Mouse (Mus musculus): ENCODE data around the gene Dgkb. TPM values are rescaled to one million over a fixed set of nuclear protein-coding genes. Genes with fewer than 3 reads are reported as not detected.

Dgkb gene
- polyA plus RNA-seq, 1 experiment from 2014 or later, result 0.71 TPM

DNA sequence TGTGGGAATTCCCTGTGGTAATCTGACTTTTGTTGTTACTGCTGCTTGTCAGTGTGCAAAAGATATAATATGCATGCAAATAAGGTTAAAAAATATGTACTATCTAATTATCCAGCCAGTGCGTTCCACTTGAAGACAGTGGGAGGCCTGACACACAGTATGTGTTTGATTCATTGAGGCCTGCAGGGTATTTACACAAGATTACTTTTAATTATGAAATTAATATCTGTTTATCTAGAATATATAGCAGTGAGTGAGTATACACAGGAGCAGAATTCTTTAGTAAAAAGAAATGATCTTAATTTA is 618.6 kb downstream of the Dgkb start:
- Histone ChIP-seq H3K4me2 (no peak overlapping the region), H3K4me3 (ENCODE audit: low read depth, low read length) (no peak overlapping the region), H3K27me3 (ENCODE audit: control insufficient read depth, insufficient read depth, low read length) (no peaks in the 10 kb centered on the region), H3K27ac (ENCODE audit: low read depth, low read length) (no peak overlapping the region), H3K9ac (ENCODE audit: low read length) (no peak overlapping the region), H3K4me1 (ENCODE audit: control insufficient read depth, insufficient read depth, low read length) (no peaks in the 10 kb centered on the region), H3K36me3 (ENCODE audit: control insufficient read depth, insufficient read depth, low read length) (no peaks in the 10 kb centered on the region), H3K9me3 (ENCODE audit: control insufficient read depth, low read length) (no peaks in the 10 kb centered on the region)
- peak; percentile 33; the same call in 1 of the 2 replicates for ATAC-seq (ENCODE audit: low FRiP score)
- WGBS, result 33% methylated on average over 1 of the region's 1 CpGs
- no peak for DNase-seq (ENCODE audit: low spot score, missing footprints)

DNA sequence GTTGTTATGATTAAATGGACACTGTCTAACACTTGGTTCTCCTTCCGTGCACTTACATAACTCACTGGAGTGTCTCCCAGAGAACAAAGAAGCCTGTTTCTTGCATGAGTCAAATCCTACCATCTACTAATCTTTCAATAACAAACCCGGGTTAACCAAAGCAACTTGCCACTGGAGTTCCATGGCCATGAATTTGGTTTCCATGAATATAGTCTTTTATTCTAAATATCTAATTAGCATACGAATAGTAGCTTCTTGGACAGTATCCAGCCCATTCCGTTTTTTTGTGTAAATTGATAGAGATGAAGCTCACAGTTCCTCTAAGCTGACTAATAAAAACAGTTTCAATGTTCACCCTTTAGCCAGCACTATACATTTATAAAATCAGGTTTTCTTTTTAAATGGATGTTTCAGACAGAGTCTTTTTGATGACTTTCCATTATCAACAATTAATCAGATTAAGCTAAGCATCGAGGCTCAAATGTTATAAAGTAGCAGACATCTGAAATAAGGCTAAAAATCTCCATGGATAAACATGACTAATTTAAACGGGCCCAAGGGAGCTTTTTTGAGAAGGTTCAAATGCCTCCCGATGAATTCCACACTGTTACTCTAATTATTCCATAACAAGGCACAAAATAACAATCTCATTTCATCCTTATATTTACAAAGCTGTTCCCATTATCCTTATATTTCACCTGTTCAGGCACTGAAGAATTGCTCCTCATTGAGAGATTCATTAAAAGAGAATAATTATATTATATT is 633.0 kb downstream of the Dgkb start:
- Histone ChIP-seq H3K27me3 (ENCODE audit: control insufficient read depth, insufficient read depth, low read length) (no peaks in the 10 kb centered on the region), H3K36me3 (ENCODE audit: control insufficient read depth, insufficient read depth, low read length) (no peaks in the 10 kb centered on the region), H3K27ac (ENCODE audit: low read depth, low read length) (no peak overlapping the region), H3K4me3 (ENCODE audit: low read depth, low read length) (no peak overlapping the region), H3K9ac (ENCODE audit: low read length) (no peak overlapping the region), H3K4me1 (ENCODE audit: control insufficient read depth, insufficient read depth, low read length) (no peaks in the 10 kb centered on the region), H3K4me2 (no peak overlapping the region), H3K9me3 (ENCODE audit: control insufficient read depth, low read length) (no peaks in the 10 kb centered on the region)
- ATAC-seq (ENCODE audit: low FRiP score) (peak; percentile 68), DNase-seq (ENCODE audit: low spot score, missing footprints) (no peak)
- 60% methylated on average over 7 of the region's 7 CpGs for WGBS

DNA sequence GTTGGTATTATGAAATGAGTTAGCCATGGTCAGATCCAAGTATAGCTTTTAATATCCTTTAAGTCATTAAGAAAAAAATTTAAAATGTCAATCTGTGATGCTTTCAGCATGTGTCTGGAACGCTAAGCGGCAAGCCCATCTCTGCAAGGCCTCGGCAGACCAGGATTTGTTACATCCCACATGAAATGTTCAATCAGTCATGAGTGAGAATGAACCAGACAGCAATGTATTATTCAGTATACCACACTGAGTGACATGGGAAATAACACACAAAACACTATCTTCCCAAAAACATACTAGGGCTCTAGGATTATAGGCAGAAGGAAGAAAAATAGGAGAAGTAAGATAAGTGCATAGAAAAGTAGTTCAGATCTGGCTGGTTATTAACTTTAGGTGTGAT is 634.2 kb downstream of the Dgkb start:
- ATAC-seq (ENCODE audit: low FRiP score), result no peak
- Histone ChIP-seq H3K27ac (ENCODE audit: low read depth, low read length) (no peak overlapping the region), H3K9me3 (ENCODE audit: control insufficient read depth, low read length) (no peaks in the 10 kb centered on the region), H3K4me1 (ENCODE audit: control insufficient read depth, insufficient read depth, low read length) (no peaks in the 10 kb centered on the region), H3K4me3 (ENCODE audit: low read depth, low read length) (no peak overlapping the region), H3K9ac (ENCODE audit: low read length) (no peak overlapping the region), H3K27me3 (ENCODE audit: control insufficient read depth, insufficient read depth, low read length) (no peaks in the 10 kb centered on the region), H3K4me2 (no peak overlapping the region), H3K36me3 (ENCODE audit: control insufficient read depth, insufficient read depth, low read length) (no peaks in the 10 kb centered on the region)
- no peak for DNase-seq (ENCODE audit: low spot score, missing footprints)
- 87% methylated on average over 3 of the region's 3 CpGs for WGBS

DNA sequence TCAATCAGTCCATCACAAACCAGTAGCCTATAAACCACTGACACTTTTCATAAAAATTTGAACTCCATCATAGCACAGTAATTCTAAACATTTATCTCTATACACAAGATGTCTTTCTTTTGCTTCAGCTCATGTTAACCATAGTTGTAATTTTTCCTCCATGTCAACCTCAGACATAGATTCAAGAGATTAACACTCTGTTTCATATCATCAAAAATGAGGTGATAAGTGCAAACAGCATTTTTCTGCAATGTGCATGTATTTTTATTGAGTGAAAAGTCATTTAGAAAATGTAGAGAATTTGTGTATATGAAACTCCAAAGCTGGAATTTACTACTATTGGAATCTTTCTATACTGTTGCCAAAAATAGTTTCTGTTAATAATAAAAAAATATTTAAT is 650.7 kb downstream of the Dgkb start:
- no peaks in the 10 kb centered on the region for H3K36me3 ChIP-seq (ENCODE audit: control insufficient read depth, insufficient read depth, low read length)
- no peak overlapping the region for H3K4me2 ChIP-seq
- no peaks in the 10 kb centered on the region for H3K27me3 ChIP-seq (ENCODE audit: control insufficient read depth, insufficient read depth, low read length)
- no peaks in the 10 kb centered on the region for H3K9me3 ChIP-seq (ENCODE audit: control insufficient read depth, low read length)
- no peak overlapping the region for H3K4me3 ChIP-seq (ENCODE audit: low read depth, low read length)
- H3K9ac ChIP-seq (ENCODE audit: low read length), result no peak overlapping the region
- ATAC-seq (ENCODE audit: low FRiP score) (no peak), DNase-seq (ENCODE audit: low spot score, missing footprints) (no peak)
- no peaks in the 10 kb centered on the region for H3K4me1 ChIP-seq (ENCODE audit: control insufficient read depth, insufficient read depth, low read length)
- no peak overlapping the region for H3K27ac ChIP-seq (ENCODE audit: low read depth, low read length)

DNA sequence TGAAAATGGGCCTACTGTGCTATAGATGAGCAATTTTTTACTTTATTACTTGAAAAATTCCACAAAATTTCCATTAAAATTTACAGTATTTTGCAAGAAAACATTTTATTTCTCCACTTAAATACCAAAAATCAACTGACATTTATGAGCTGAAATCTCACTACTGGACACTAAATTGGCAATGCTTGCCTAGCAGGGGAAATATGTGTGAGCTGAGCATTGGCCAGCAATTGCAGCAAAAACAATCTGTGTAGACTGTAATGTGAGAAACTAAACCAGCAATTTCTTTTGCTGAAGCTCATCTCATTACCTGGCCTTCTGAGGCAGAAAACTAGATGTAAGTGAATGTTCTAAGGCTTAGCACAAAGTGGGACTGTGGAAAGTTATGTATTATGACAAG is 651.1 kb downstream of the Dgkb start:
- no peak overlapping the region for H3K9ac ChIP-seq (ENCODE audit: low read length)
- H3K4me1 ChIP-seq (ENCODE audit: control insufficient read depth, insufficient read depth, low read length), result no peaks in the 10 kb centered on the region
- H3K27me3 ChIP-seq (ENCODE audit: control insufficient read depth, insufficient read depth, low read length), result no peaks in the 10 kb centered on the region
- no peaks in the 10 kb centered on the region for H3K36me3 ChIP-seq (ENCODE audit: control insufficient read depth, insufficient read depth, low read length)
- no peak for DNase-seq (ENCODE audit: low spot score, missing footprints)
- no peaks in the 10 kb centered on the region for H3K9me3 ChIP-seq (ENCODE audit: control insufficient read depth, low read length)
- no peak overlapping the region for H3K27ac ChIP-seq (ENCODE audit: low read depth, low read length)
- H3K4me2 ChIP-seq, result no peak overlapping the region
- ATAC-seq (ENCODE audit: low FRiP score), result no peak
- H3K4me3 ChIP-seq (ENCODE audit: low read depth, low read length), result no peak overlapping the region

DNA sequence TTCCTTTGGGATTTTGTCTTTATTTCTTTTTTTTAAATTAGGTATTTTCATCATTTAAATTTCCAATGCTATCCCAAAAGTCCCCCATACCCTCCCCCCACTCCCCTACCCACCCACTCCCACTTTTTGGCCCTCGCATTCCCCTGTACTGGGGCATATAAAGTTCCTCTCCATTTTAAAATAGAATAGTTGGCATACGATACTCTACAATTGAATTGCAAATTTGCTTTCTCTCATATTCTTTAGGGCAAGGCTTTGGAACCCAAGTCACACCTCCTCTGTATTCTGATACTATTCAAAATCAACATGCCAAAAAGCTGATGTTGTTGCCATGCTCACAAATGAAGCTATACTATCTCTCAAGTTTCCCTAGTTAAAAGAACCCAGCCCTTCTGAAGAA is 679.7 kb downstream of the Dgkb start:
- no peak for ATAC-seq (ENCODE audit: low FRiP score)
- H3K27ac ChIP-seq (ENCODE audit: low read depth, low read length), result no peak overlapping the region
- 55% methylated on average over 2 of the region's 2 CpGs for whole genome bisulfite sequencing

DNA sequence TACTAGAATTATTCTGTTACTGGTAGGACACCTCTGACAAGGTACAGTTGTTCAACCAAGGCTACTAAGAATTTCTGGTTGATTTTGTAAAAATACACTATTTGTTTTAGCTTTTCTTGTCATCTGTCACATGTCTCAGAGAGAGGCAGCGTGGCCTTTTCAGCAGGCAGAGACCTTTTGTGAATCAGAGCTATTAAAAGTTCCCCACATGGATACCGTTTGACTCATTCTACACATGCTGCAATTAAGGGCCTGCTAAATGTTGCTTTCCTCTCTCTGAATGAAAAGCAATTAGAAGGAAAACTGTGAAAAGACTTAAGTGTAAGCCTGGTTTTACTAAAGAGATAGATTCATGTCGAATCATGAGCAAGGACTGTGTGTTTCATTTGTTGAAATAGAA is 683.4 kb downstream of the Dgkb start:
- Histone ChIP-seq H3K4me3 (ENCODE audit: low read depth, low read length) (no peak overlapping the region), H3K36me3 (ENCODE audit: control insufficient read depth, insufficient read depth, low read length) (no peaks in the 10 kb centered on the region), H3K4me2 (no peak overlapping the region), H3K4me1 (ENCODE audit: control insufficient read depth, insufficient read depth, low read length) (no peaks in the 10 kb centered on the region), H3K9ac (ENCODE audit: low read length) (no peak overlapping the region), H3K27me3 (ENCODE audit: control insufficient read depth, insufficient read depth, low read length) (no peaks in the 10 kb centered on the region), H3K27ac (ENCODE audit: low read depth, low read length) (no peak overlapping the region), H3K9me3 (ENCODE audit: control insufficient read depth, low read length) (no peaks in the 10 kb centered on the region)
- DNase-seq (ENCODE audit: low spot score, missing footprints), result no peak
- ATAC-seq (ENCODE audit: low FRiP score), result no peak
- 72% methylated on average over 3 of the region's 3 CpGs for WGBS

More for the DNA sequence above, 679.7 kb downstream of the Dgkb start:
- Histone ChIP-seq H3K4me2 (no peak overlapping the region), H3K9me3 (ENCODE audit: control insufficient read depth, low read length) (no peaks in the 10 kb centered on the region), H3K4me3 (ENCODE audit: low read depth, low read length) (no peak overlapping the region), H3K36me3 (ENCODE audit: control insufficient read depth, insufficient read depth, low read length) (no peaks in the 10 kb centered on the region), H3K27me3 (ENCODE audit: control insufficient read depth, insufficient read depth, low read length) (no peaks in the 10 kb centered on the region), H3K9ac (ENCODE audit: low read length) (no peak overlapping the region), H3K4me1 (ENCODE audit: control insufficient read depth, insufficient read depth, low read length) (no peaks in the 10 kb centered on the region)
- no peak for DNase-seq (ENCODE audit: low spot score, missing footprints)

DNA sequence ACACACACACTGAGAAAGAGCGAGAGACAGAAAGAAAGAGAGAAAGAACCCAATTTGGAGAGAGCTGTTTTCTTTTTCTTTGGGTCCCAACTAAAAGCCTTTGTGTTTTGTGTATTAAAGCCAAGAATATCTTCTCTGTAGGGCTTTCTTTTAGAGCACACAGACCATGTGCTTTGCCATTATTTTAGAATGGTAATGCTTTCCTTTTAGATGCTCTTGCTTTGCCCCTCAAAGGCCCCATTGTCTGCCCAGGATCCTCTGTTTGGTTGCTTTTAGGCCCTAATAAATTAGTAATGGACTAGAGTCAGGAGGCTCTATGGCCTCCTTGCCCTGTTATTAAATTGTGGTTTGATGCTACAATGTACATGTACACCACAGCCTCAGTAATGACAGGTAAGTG is 690.7 kb downstream of the Dgkb start:
- Histone ChIP-seq H3K4me3 (ENCODE audit: low read depth, low read length) (no peak overlapping the region), H3K36me3 (ENCODE audit: control insufficient read depth, insufficient read depth, low read length) (no peaks in the 10 kb centered on the region), H3K4me2 (no peak overlapping the region), H3K9ac (ENCODE audit: low read length) (no peak overlapping the region), H3K4me1 (ENCODE audit: control insufficient read depth, insufficient read depth, low read length) (no peaks in the 10 kb centered on the region), H3K27ac (ENCODE audit: low read depth, low read length) (no peak overlapping the region), H3K27me3 (ENCODE audit: control insufficient read depth, insufficient read depth, low read length) (no peaks in the 10 kb centered on the region), H3K9me3 (ENCODE audit: control insufficient read depth, low read length) (no peaks in the 10 kb centered on the region)
- 43% methylated on average over 1 of the region's 1 CpGs for WGBS
- DNase-seq (ENCODE audit: low spot score, missing footprints) (peak; percentile 81), ATAC-seq (ENCODE audit: low FRiP score) (no peak)

DNA sequence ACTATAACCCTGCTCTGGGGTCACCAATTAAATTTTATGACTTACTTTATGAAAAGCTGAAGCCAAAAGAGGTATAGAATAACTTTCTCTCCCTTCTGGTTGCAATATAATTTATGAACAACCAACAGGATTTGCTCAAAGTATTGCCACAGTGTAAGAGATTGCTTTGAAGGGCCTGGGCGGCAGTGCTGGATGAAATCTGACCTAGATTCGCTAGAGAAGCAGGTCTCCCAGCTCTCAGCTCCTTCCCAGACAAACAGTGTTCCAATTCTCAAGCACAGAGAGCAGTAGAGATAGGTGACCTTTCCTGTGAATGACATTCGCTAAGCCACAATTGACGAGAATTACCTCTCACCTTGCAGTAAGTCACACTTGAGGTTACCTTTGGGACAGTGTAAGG is 727.9 kb downstream of the Dgkb start:
- Histone ChIP-seq H3K36me3 (ENCODE audit: control insufficient read depth, insufficient read depth, low read length) (no peaks in the 10 kb centered on the region), H3K27me3 (ENCODE audit: control insufficient read depth, insufficient read depth, low read length) (no peaks in the 10 kb centered on the region), H3K4me3 (ENCODE audit: low read depth, low read length) (no peak overlapping the region), H3K4me1 (ENCODE audit: control insufficient read depth, insufficient read depth, low read length) (no peaks in the 10 kb centered on the region), H3K4me2 (no peak overlapping the region), H3K27ac (ENCODE audit: low read depth, low read length) (no peak overlapping the region), H3K9ac (ENCODE audit: low read length) (no peak overlapping the region), H3K9me3 (ENCODE audit: control insufficient read depth, low read length) (no peaks in the 10 kb centered on the region)
- 80% methylated on average over 4 of the region's 4 CpGs for WGBS
- DNase-seq (ENCODE audit: low spot score, missing footprints) (peak; percentile 23), ATAC-seq (ENCODE audit: low FRiP score) (no peak)

All from midbrain, embryonic 11.5 days (tissue).